Mouse (Mus musculus) cerebellum, adult 18-20 months (tissue): ENCODE measurements around the gene Vezf1.

Experiments
- DNase-seq, 2 experiments: peaks; one replicate each; pipeline ENCODE4 v3.0.0; 2021

The Vezf1 gene

DNA sequence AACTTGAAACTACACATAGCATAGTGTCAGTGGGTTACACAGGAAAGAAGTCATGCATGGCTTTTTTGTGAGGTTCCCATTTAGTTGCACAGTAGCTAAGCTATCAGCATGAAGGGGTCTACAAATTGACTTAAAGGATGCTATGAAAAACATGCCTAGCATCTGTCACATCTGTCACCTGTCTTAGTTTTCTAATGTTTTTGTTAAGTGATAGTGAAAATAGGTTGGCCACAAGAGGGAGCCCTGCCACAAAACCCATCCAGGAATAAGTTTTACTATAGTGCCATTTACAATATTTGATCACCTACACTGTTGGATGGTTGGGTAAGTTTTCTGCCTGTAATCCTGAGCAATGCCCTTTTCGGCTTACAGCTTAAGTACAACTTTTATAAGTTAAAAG, 13.5 kb upstream of the Vezf1 start:
- peak; percentile 43 to 66 for DNase-seq

DNA sequence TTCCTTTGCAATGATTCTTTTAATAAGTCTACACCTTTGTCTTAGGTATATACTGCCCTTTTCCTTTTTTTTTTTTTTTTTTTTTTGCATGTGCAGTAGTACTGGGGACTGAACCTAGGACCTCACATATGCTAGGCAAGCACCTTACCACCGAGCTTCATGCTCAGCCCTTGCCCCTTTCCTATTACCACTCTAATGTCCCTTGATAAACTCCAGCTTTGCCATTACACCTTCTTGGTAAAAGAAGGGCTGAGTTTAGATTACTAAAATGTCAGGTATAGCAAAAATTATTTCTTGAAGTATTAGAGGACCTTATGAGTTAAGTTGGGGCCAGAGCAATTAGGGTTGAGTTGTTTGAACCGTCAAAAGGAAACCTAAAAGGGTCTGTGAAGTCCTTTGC, 12.3 kb upstream of the Vezf1 start:
- no peak for DNase-seq

DNA sequence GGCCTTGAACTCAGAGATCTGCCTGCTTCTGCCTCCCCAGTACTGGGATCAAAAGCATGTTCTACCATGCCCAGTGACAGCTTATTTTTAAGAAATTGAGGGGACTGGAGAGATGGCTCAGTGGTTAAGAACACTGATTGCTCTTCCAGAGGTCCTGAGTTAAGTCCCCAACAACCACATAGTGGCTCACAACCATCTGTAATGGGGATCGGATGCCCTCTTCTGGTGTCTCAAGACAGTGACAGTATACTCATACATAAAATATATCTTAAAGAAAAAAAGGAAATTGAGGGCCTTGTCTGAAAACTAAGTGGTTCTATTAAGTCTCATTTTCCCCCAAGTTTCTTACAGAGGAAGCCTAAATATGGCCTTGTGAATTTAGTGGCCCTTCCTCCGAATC, 10.3 kb upstream of the Vezf1 start:
- DNase-seq: no peak

DNA sequence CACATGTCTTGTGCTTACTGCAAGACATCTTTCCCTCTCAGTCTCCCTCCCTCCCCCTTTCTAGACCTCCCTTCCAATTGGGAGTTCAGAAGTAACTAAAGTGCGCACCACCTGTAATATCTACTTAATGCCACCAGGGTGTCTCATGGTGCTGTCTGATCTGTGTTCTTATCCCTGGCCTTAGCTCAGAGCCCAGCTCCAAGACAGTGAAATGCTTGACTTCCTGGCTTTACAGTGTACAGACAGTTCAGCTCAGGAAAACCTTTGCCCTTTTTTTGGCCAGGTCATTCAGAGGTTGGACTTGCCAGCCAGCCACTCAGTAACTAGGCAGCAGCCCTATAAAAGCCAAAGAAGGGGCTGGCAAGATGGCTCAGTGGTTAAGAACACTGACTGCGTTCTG, 8.9 kb upstream of the Vezf1 start:
- peak in 1 of 2 experiments; percentile 59 for DNase-seq

DNA sequence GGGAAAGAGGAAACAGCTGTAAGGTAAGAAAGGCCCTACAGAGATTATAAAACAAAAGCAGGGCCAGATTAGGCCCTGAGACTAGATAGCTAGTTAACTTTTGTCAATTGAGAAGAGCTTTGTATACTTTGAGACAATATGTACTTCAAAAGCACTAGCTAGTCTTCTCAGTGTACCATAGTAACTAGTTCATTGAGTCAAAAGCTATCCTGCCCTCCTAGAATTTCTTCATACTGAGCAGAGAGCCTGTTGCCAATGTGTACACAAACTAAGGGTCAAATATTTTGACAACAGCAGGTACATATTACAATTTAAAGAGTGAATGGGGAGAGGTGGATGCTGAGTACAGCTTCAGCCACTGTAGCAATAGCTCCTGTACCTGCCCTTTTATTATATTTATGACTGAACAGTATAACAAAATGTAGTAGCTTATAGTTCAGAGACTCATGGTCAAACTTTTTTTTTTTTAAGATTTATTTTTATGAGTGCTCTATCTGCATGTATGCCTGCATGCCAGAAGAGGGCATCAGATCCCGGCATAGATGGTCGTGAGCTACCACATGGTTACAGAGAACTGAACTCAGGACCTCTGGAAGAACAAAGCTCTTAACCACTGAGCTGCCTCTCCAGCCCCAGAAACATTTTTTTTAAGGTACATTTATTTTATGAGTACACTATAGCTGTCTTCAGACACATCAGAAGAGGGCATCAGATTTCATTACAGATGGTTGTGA, 6.0 kb upstream of the Vezf1 start:
- DNase-seq: no peak

DNA sequence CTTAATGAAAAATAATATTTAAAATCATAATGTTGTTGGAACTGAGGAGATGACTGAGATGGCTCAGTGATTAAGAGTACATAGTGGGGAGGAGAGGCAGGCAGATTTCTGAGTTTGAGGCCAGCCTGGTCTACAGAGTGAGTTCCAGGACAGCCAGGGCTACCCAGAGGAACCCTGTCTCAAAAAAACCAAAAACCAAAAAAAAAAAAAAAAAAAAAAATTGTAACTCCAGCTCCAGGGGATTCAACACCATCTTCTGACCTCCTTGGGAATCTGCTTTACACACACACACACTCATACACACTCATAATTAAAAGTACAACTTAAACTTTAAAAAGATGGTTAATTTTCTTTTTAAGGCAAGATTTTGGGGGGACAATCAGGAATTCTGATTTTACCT, 2.3 kb upstream of the Vezf1 start:
- DNase-seq: no peak

DNA sequence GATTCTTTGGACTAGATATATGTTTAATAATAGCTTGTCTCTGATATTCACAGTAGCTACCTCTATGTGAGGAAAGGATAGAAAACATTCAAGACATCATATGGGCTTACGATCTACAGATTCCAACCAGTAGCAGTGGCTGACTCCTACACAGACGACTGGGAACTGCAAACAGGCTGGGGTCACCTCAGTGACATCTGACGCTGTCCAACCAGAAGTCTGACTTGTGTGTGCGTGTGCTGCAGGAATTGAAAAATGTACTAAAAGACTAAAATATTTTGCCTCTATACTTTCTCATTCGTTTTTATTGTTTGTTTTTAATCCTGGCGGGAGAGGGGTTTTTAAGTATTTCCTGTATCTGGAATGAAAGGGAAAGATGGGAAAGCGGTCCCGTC, 891 bp upstream of the Vezf1 start:
- no peak for DNase-seq

DNA sequence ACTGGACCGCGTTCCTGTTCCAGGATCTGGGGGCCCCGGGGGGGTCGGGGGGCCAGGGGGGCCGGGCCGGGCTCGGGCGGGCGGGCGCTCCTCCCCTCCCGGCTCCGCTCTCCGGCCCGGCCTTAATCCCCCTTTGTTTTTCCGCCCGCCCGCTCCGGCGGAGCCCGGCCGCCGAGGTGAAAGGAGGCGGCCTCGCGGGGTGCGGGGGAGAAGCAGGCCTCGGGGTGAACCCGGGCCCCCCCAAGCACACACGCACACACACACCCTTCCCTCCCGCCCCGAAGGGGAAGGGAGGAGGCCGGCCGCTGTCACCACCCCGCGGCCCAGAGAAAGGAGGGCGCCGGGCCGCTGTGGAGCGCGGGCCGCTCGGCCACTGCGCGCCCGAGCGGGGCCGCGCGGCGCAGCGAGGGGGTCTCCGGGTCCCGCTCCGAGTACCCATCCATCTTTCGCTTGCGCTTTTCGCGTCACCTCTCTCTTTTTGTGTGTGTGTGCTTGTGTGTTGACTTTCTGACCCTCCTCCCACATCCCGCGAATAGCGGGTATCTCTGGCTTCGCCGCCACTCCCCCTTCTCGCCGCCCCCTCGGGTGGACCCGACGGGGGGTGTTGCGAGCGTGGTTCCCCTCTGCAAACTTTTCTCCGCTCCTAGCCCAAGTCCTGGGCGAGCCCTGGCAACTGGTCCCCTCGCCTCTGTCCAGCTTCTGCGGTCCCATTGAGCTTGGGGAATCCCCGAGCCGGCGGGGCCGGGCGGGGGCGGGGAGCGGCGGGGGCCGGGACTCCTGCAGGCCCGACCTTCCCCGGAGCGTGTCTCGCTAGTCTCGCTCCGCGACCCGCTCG, 549 bp downstream of the Vezf1 start:
- DNase-seq: peak; percentile 59 to 75

DNA sequence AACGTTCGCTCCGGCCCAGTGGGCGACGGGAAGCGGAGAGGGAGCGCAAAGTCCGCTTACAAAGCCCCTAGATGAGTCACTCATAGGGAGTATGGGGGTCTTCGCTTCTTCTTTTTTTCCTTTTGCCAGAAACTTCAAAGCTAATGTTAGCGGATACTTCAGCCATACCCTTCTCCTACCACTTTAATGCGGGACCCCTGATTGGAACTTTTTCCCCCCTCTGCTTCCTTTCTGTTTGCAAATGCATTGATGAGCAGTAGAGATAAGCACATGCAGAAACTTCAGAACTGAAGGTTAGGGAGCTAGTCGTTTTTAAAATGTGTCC, 1.1 kb downstream of the Vezf1 start:
- DNase-seq: no peak

DNA sequence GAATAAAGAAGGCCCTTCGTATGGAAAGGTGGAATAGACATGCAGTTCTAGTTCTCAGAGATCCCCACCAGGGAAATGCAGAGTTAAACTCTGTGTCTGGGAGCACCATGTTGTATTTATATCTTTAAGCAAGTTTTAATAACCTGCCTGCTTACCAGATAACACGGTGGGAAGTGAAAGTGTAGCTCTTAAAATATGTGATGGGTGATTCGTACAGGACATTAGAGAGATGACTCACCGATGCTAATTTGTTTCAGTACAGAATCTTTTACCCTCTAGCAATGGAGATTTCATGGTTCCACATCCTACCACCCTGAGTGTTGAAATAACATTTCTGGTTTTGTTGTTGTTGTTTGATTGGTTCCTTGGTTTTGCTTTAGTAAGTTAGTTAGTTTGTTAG, 2.3 kb downstream of the Vezf1 start:
- DNase-seq: no peak

DNA sequence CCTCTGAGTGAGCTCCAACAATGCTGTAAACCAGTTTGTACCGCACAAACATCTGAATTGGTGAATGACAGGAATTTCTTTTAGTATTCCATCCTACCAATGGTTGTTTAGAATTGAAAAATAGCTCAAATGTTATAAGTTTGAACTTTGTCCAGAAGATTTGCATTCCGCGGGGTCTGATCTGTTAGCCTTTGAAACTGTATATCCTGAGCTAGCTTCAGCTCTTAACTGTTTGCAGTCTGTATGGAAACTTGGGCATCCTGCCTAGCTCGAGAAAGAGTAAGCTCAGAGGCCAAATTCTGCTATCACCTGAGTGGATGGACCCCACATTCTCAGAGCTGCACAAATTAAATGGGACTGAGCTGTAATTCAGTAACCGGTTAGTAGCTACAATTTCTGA, 3.0 kb downstream of the Vezf1 start:
- no peak for DNase-seq

DNA sequence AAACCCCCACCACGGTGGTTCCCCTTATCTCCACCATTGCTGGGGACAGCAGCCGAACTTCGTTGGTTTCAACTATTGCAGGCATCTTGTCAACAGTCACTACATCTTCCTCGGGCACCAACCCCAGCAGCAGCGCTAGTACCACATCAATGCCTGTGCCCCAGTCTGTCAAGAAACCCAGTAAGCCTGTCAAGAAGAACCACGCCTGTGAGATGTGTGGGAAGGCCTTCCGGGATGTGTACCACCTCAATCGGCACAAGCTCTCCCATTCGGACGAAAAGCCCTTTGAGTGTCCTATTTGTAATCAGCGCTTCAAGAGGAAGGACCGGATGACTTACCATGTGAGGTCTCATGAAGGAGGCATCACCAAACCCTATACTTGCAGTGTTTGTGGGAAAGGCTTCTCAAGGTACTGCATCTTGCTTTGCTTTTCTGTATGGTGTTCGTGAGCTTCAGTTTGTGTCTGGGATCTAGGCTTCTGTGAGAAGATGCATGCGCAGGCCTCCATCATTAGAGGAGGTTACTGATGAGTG, 5.3 kb downstream of the Vezf1 start:
- no peak for DNase-seq

DNA sequence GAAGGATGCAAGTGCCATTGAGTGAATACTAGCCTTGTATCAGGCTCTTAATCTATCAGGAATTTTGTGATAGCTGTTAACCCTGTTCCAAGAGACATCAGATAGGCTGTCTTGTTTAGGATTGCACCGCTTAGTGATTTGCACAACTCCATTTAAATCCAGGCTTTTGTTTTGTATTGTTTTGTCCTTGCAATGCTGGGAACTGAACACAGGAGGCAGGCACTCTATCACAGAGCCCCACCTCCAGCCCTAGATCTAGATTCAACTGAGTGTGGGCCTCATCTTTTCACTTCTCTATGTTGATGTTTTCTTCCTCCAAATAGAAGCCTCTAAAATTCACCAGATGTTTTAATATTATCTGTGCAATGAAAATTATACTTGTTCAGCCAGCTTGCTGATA, 7.6 kb downstream of the Vezf1 start:
- no peak for DNase-seq

DNA sequence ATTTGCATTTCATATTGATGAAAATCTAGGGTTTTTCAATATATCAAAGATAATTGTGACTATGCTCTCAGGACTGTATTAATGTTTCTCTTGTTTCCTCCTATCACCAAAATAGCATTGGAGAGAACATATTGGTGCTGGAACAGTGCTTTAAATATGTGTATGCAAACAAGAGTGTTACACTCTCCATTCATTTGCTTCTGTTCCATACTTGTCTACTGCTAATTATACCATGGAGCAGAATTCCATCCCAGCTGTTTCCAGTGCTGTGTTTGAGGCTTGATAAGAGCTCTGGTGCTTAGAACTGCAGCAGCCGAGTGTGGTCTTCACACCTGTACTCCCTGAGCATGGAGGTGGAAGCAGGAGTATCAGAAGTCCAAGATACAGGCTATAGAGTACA, 8.3 kb downstream of the Vezf1 start:
- DNase-seq: no peak

DNA sequence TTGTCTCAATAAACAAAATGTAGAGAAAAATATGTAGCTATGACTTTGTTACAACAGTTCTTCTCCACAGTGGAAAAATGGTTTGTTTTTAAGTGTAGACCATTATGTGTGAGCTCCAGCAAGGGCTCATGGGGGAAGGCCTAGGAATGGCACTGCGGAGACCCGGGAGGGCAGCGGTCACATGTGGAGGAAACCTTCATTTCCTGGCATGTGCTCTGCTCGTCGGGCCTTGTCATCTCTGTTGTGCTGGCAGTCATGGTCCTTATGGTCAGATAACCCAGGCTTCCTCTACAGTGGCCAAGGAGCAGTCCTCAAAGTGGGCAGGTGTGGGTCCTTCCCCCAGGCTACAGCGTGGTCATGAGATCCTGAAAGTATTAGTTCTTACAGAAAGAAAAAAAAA, 15.6 kb downstream of the Vezf1 start:
- DNase-seq: no peak

DNA sequence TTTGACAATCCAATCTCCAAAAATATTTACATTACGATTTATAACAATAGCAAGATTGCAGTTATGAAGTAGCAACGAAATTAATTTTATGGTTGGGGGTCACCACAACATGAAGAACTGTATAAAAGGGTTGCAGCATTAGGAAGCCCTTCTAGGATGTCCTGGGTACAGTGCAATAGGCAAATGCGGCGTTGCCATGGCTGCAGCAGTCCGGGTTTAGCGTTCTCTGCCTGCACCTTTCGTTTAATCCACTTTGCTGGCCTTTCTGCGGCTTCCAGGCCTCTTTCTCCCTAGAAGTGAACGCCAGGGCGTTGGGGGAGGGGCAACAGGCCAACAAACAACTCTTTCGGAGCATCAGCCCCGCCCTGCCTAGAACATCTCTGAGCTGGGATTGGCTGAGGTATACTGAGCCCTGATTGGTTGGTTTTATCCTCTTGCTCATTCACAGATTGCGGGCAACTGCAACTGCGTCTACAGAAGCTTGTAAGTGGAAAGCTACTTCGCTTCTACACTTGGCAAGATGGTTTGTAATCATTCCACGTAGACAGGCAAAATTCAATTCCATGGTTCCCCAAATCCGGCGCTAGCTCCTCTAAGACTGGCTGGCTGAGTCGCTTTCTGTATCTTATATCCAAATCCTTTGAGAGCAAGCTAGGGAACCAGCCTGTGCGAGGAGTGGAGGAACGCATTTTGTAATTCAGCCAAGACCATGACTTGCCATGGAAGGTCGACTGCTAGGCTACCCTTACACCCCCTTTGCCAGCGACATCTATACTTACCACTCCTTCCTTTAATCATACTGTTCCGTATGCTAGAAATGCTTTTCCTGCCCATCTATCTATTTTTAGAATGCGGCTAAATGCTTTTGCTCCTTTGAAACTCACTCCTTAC, 18.9 kb downstream of the Vezf1 start:
- peak; percentile 95 to 98 for DNase-seq

DNA sequence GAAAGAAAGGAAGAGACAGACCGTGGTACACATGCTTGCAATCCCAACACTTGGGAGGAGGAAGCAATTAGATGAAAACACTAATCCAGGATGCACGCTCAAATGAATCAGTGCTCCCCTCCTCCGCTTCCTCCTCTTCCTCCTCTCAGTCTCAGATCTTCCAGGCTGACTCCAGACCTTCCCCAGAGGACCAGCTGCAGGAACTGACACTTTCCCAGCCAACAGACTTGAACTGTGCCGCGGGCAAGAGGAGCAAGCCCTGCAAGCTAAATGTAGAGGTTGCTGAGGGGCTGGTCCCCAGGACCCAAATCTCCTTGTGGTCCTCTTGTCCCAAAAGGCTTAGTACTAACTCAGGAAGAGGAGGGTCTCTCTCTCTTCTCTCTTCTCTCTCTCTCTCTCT, 21.1 kb downstream of the Vezf1 start:
- no peak for DNase-seq

DNA sequence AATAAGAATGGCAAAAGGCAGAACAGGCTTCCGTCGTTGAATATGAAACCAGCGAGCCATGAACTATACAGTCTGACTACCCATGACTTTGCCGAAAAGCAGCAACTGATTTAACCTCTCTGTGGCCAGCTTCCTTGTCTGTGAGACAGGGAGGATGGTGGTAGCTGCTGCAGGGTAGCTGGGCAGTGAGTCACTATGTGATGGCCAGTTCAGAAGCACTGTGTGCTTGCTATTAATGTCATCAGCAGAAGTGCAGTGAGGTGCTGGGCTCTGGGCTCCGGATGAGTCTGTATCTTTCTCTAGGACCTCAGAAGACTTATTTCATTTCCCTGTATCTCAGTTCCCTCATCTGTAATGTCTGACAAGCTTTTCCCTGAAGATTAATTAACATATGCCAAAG, 22.2 kb downstream of the Vezf1 start:
- DNase-seq: no peak

DNA sequence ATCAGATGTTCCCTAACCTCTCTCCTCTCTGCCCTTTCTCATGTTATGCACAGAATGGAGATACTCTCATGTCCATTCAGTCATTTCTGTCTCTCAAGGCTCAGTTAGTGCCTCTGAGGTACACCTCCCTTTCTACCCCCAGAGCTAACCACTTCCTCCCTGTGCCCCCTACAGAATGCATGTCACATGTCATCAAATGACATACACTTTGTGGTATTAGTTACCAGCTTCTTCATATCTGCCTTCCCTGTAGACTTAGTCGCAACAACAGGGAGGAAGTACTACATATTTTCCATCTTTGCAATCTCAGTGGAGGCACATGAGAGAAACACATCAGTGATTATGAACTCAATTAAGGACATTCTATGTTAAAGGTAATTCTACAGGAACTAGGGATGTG, 23.9 kb downstream of the Vezf1 start:
- no peak for DNase-seq

DNA sequence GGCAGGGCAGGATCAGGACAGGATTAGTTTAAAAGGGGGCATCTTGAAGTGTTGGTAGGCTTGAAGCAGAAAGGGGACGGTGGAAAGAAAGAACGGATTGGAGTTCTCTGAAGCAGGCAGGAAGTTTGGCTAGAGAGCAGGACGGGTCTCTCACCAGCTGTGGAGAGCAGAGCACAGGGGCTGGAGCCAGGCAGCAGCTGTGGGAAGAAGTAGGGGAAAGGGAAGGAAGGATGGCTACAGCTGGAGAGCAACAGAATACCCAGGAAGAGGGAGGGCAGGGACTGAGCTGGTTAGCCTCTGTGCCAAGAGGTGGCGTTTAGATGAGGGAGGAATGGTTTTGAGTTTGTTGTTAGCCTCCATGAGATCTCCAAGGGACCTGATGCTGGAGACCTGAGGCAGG, 29.1 kb downstream of the Vezf1 start:
- no peak for DNase-seq

DNA sequence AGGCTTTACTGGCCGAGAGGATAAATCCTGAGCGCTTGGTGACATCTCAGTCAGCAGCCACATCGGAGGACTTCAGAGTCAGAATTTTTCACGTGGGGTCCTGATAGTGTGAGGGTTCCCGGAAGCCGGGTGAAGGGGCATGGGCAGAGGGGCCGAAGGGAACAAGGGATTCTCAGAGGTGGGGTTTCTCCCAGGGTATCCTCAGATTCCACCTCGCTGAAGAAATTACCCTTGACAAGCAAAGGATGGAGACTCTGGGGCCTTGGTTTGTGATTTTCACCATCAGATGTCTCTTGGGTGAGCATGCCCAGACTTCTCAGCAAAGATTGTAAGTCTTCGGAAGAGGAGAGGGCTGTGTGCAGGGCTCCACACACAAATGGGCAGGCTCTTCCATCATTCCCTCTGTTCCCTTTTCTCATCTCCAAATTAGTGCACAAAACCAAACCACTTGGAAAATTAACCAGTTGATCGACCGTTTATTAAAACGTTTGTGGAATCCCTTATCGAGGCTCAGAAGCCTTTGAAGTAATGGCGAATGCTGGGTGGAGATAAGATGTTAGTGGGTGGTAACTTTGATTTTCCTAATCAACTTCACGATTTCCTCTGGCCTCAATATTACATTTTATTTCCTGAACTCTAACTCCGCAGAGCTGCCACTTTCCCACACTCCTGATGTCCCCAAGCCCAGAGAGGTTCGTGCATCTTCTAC, 30.1 kb downstream of the Vezf1 start, which contains the start of gene Cuedc1:
Gene Cuedc1 (plus strand): TSS at position 38 of the 709 bp plus-strand sequence.
- DNase-seq: no peak

DNA sequence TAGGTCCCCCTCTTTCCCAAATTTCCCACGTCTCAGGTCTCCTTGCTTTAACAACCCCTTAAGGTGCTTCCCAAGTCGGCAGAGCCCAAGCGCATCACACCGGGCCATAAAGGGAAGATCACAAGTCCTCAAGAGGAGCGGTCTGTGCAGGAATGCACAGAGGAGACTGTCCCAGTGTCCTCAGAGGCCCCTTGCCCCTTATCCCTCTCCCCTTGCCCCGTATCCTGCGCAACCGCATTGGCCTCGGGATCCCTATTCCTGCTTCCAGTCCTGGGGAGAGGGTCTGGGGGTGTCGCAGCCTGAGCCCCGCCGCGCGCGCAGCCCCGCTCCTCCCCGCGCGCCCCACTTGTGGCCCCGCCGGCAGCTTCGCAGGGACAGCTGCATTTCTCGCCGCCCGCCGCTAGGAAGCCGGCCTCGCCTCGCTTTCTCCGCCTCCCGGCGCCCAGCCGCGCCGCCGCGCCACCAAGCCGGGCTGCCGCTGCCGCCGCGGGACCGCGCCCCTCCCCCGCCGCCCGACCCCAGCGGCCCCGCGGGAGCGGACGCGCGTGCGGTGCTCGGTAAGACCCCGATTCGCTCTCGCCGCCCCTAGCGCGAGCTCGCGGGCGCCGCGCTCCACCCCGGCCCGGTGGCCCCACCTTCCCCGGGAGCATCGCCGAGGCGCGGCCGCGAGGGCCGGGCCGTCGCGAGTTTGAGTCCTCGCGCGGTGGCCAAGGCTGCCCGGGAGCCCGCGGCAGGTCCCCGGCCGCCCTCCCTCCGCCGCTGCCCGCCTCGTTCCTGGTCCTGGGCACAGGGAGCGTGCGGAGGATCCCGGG, 30.9 kb downstream of the Vezf1 start:
- DNase-seq: peak; percentile 79 to 86
